Mouse (Mus musculus) left cerebral cortex, adult 2 months (tissue): Measurements from ENCODE around the gene Pacsin1. TPM values are rescaled to one million over a fixed set of nuclear protein-coding genes. Genes with fewer than 3 reads are reported as not detected.

Experiments
- DNase-seq, 2 experiments: peaks; one replicate each; pipeline ENCODE4 v3.0.0; 2021 to 2022; ENCODE audit warnings: low spot score in 2 of 2, mixed read lengths in 1 of 2; ENCODE audit errors: extremely low spot score in 1 of 2
- H3K27ac ChIP-seq: fragments of 200-600 bp; 2 replicates; pipeline ENCODE4 v1.8.1; 2022
- H3K4me3 ChIP-seq: fragments of 200-600 bp; 2 replicates; pipeline ENCODE4 v1.8.1; 2022
- CTCF ChIP-seq: fragments of 200-600 bp; IDR thresholded peaks from 2 replicates; pipeline ENCODE4 v1.8.1; 2022; ENCODE audit warnings: antibody characterized with exemption, mild to moderate bottlenecking, moderate library complexity
- intact Hi-C: fragments of 180-260 bp; cut with DNase I; formaldehyde crosslinking; loops from one replicate; pipeline ENCODE4 v1.15.1; 2025
- long read RNA-seq, 2 experiments: library from polyadenylated mRNA; stranded (forward); transcript quantifications; one replicate each; pipeline ENCODE4 v2.0.0; 2021; ENCODE audit warnings: borderline mapping rate in 2 of 2
- total RNA-seq, 2 experiments: library from RNA; stranded (reverse); gene quantifications; 2 replicates each; pipeline ENCODE4 v1.2.3; 2021

The Pacsin1 gene
- 100 to 1,000 TPM; 436 to 459 TPM for total RNA-seq
- long read RNA-seq, experiment 1, full-length matches to known transcripts, result 183 of 267 reads
- long read RNA-seq, experiment 1, partial matches to known transcripts, result 58 of 267 reads
- long read RNA-seq, experiment 1, other reads (novel, unspliced or antisense), result 26 of 267 reads
- long read RNA-seq, experiment 2, full-length matches to known transcripts, result 148 of 208 reads
- long read RNA-seq, experiment 2, partial matches to known transcripts, result 43 of 208 reads
- long read RNA-seq, experiment 2, other reads (novel, unspliced or antisense), result 17 of 208 reads

- Histone ChIP-seq H3K4me3 (peak within 1 kb of the TSS; percentile 64), H3K27ac (peak within 1 kb of the TSS; percentile 90)
- intact Hi-C loops, result loop anchor here (1.0 to 10.0 kb wide), 5 partner anchors 16 to 179 kb away; partner anchors contain the start of gene Snrpc
- DNase-seq, result peak; percentile 81 to 85
- TF ChIP-seq CTCF, result no peak
These were observed at the start of gene Pacsin1 for GRCm38 (mm10) chr17:27655089-27656010. Gene Pacsin1 (plus strand): TSS chr17:27655509.

GRCm38 (mm10) chr17:27609576-27609975 is 45.7 kb upstream of the Pacsin1 start:
- intact Hi-C loops, result no loop called here
- DNase-seq, result no peak
- no peak for TF ChIP-seq CTCF
- no peak overlapping the region for H3K4me3 ChIP-seq
- H3K27ac ChIP-seq, result peak overlapping the region; percentile 76

DNA sequence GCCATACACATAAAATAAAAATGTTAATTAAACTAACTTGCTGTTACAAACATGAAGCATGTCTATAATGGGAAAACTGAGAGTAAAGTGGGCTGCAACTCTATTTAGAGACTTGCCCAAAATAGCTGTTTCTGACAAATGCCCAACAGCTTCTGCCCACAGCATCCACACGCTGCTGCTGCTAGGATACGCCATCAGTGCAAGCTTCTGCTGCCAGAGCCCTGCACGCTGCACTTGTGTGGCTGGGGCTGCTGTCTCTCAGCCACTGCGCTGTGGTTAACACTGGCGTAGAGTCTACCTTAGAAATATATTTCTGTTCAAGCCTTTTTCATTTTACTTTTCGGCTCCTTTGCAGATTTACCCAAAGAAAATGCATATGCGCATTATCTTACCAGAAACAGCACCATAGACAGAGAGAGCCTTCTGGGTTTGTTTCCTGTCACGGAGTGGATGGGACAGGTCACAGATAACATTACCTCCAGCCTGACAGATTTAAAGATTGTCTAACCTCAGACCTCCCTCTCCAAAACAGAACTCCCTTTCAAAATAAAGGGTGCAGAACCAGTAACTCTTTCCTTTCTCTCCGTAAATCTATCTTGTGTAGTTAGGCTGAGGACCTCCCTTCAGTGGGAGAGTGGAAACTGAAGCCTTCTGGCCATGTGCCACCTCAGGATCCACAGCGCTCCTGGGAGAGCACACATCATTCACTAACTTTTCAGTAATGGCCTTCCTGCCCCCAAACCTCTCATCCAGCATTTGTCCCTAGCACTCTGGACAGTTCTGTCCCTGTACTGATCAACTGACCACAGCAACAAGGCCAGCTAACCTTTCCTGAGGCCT is 44.4 kb upstream of the Pacsin1 start:
- intact Hi-C loops, result no loop called here
- peak overlapping the region; percentile 4; the same call in 1 of the 2 replicates for H3K4me3 ChIP-seq
- H3K27ac ChIP-seq, result peak overlapping the region; percentile 76
- DNase-seq, result peak; percentile 65 to 66
- TF ChIP-seq CTCF, result no peak

- TF ChIP-seq CTCF, result no peak
- DNase-seq, result no peak
- Histone ChIP-seq H3K27ac (peak overlapping the region; percentile 76), H3K4me3 (no peak overlapping the region)
- intact Hi-C loops, result no loop called here
These were observed 43.8 kb upstream of the Pacsin1 start for GRCm38 (mm10) chr17:27611519-27611884.

DNA sequence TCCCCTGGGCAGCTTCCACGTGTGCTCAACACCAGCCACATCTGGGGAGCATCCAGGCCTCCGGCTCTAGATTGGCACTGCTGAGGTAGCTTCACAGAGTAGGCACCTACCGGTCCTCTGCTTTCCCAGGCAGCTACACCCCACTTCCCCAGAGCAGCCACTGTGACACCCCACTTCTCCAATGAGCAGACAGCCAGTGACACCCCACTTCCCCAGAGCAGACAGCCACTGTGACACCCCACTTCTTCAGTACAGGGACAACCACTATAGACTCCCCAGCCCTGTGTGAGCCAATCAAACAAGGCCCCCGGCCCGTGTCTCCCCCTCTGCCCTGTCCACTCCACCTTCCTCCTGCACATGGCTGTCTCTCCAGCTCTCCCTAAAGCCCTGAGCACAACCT is 43.3 kb upstream of the Pacsin1 start:
- DNase-seq, result no peak
- peak overlapping the region; percentile 76 for H3K27ac ChIP-seq
- no peak for TF ChIP-seq CTCF
- H3K4me3 ChIP-seq, result no peak overlapping the region
- intact Hi-C loops, result no loop called here

GRCm38 (mm10) chr17:27613016-27613415 is 42.3 kb upstream of the Pacsin1 start:
- no peak for DNase-seq
- intact Hi-C loops, result no loop called here
- TF ChIP-seq CTCF, result no peak
- Histone ChIP-seq H3K4me3 (no peak overlapping the region), H3K27ac (peak overlapping the region; percentile 76)

DNA sequence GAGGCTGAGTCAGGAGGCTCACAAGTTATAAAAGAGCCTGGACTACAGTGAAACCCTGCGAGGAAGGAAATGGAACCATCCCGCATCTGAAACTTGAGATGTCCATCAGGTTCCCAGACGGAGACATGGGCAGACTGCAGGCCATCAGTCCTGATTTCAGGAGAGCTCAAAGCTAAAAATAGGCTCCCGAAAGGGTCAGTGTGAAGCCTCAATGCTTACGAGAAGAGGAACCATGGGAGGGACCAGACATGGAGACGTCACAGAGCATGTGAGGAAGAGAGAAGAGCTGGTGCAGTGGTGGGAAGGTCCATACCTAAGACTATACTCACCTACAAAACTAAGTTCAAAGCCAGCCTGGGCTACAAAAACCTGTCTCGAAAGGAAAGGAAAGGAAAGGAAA is 39.9 kb upstream of the Pacsin1 start:
- intact Hi-C loops, result no loop called here
- no peak for DNase-seq
- Histone ChIP-seq H3K27ac (no peak overlapping the region), H3K4me3 (no peak overlapping the region)
- TF ChIP-seq CTCF, result no peak

- TF ChIP-seq CTCF, result no peak
- intact Hi-C loops, result no loop called here
- DNase-seq, result no peak
- Histone ChIP-seq H3K27ac (peak overlapping the region; percentile 99), H3K4me3 (peak overlapping the region; percentile 73)
These were observed 34.1 kb upstream of the Pacsin1 start for GRCm38 (mm10) chr17:27621161-27621560.

DNA sequence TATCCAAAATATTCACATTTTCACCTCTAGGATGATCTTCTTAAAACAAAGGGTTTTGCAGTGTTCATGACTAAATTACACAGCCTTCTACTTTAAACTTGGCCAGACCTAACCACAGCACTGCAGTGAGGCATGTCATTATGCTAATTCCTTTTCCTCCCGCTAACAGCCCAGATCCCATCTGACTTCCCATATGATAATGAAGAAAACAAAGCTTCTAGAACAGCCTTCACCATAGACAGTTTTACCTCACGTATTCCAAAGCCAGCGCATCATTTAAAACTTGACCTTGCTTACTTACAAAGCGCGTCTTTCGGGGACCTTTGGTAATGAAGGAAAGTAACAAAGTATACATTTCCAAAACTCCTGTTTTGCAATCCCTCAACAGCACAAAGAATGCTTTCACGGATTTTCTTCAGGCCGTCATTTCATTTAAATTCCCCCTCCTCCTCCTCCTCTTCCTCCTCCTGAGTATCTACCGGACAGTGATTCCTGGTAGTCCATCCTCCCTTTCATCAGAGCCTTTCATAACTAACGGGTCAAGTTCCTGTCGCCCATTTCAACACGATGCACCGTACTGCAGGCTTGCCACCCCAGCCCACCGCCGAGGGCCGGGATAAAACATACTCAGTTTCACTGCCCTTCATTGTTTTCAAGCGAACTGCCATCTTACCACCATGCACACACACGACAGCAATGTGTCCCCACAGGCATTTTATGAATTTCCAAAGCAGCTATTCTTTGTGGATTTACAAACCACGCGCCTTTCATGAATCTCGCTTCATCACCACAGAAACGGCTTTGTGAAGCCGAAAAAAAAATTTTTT is 33.4 kb upstream of the Pacsin1 start:
- intact Hi-C loops, result loop anchor here (2.0 kb wide), 1 partner anchor 57 kb away; the partner anchor contains the start of gene AI413582
- peak overlapping the region; percentile 99 for H3K27ac ChIP-seq

GRCm38 (mm10) chr17:27622611-27623359 is 32.5 kb upstream of the Pacsin1 start:
- Histone ChIP-seq H3K27ac (peak overlapping the region; percentile 99), H3K4me3 (peak overlapping the region; percentile 73)
- no peak for TF ChIP-seq CTCF
- intact Hi-C loops, result loop anchor here (2.0 kb wide), 1 partner anchor 58 kb away; the partner anchor contains the start of gene AI413582
- DNase-seq, result peak in 1 of 2 experiments; percentile 33

More for the DNA sequence above, 33.4 kb upstream of the Pacsin1 start:
- peak overlapping the region; percentile 73 for H3K4me3 ChIP-seq
- no peak for DNase-seq
- TF ChIP-seq CTCF, result no peak
